Mouse (Mus musculus) ovary, postnatal 14 days (tissue): Measurements from ENCODE around the gene Ankrd13b.

Source experiments
- DNase-seq: peaks from one replicate; pipeline ENCODE4 v3.0.0; 2022; ENCODE audit warnings: low spot score

Gene Ankrd13b

DNA sequence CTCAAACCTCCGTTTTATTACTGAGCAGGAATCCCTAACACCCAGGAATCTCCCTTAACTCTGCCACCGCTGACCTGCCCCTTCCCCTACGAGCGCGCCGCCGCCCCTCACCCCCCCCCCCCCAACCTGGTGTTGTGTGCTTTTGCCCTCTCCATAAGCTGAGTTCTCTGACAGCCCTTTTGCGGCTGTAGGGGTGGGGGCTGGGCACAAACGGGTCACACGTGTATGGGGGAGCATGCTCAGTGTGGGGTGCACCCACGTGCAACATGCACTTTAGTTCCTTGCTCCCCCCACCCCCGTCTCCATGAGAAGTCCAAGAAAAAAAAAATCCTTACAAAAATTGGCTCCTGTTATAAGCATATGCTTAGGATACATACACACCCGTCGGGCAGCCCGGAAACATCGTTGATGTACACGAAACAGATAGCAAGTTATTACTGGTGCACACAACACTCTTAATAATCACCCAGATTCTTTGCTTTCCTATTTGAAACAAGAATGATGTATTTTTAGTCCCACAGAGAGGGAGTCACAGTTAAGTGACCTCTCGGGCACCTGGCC, 2.9 kb upstream of the Ankrd13b start:
- DNase-seq = no peak

- DNase-seq = no peak
Observed at GRCm38 (mm10) chr11:77491502-77492291, 2.2 kb upstream of the Ankrd13b start.

- DNase-seq = peak; percentile 93
Observed at GRCm38 (mm10) chr11:77491123-77491501, 1.6 kb upstream of the Ankrd13b start.

DNA sequence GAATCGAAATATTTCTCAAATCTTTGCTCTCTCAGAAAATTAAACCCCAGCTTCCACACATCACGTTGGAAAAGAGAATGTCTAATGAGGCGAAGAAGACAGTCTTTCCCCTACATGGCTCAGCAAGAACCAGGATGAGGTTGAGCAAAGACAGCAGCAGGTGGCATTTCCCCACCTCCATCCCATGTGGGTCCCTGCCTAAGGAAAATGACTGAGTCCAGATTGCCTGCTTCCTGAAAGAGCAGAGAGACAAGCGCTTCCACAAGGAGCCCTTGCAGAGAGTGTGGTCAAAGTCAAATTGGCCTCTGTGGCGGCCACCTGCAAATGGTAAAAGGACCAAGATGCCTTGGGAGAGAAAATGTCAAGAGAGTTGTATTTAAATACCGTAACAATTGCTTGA, 973 bp upstream of the Ankrd13b start:
- DNase-seq = no peak

DNA sequence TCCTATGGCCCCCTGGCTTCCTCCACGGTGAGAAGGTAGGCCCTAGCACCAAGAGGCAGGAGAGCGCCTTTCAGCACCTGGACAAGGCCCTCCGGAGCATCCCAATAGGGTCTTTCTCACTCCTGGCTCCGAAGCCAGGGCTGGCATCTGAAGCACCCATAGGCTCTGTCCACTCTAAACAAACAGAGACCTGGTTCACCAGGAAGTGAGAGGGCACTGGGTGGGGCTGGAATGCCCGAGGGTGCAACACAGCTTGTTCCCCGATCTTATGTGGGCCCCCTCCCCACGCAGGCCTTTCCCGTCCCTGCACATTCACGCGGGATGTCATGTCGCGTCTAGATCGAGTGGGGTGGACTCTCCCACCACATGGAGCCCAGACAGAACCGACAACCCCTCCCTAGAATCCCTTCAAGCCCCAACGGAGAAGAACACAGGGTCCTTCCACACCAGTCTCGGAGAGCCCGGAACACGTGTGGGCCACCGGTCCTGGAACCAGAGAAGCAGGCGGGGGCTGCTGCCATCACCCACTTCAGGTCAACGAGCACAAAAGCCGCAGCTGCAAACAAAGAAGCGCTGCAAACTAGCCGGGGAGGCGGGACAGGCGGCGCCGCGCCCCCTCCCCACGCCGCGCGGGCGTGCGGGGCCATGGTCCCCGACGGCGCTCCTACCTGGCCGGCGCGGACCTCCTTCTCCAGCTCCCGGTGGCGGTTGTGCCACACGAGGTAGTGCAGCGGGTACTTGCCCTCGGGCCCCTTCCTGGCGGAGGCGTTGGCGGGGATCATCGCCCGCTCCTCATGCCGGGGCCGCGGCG, 502 bp downstream of the Ankrd13b start:
- no peak for DNase-seq

- no peak for DNase-seq
Observed at GRCm38 (mm10) chr11:77486798-77487197, 2.7 kb downstream of the Ankrd13b start.

DNA sequence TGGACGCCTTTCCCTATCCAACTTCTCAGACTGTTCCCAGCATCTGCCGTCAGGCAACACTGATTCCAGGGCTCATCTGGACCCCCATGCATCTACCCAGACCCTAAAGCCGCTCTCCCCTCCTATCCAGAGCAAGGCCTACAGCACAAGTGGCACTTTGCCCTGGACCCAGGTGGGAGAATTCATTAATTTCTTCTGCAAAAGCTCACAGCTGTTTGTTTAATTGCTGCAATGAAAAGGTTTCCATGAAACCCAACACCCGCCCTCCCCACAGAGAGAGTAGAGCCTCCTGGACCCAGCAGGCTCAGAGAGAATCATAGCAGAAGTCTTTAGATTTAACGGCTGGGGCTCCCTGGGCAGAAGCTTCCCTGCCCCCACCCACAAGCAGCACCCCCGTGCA, 4.2 kb downstream of the Ankrd13b start:
- DNase-seq = no peak

GRCm38 (mm10) chr11:77483510-77484255, 5.8 kb downstream of the Ankrd13b start:
- no peak for DNase-seq

DNA sequence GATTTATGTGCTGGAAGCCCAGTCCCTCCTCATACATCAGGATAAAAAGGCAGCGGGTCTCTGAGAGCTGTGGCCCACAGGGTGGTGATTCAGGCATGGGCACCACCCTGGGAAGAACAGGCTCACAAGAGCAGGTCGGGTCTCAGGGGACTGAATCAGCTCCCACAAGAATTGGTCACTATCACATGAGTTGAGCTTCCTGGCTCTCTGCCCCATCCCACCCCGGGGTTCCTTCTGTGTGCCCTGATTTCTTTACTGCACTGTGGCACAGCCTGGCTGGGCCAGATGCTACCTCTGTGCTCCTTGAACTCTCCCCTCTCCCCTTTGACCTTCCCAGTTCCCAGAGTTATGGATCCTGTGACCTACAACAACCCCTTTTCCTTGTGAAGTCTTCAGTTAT, 6.4 kb downstream of the Ankrd13b start:
- no peak for DNase-seq

- DNase-seq = no peak
Observed at GRCm38 (mm10) chr11:77476895-77477294, 12.6 kb downstream of the Ankrd13b start.

DNA sequence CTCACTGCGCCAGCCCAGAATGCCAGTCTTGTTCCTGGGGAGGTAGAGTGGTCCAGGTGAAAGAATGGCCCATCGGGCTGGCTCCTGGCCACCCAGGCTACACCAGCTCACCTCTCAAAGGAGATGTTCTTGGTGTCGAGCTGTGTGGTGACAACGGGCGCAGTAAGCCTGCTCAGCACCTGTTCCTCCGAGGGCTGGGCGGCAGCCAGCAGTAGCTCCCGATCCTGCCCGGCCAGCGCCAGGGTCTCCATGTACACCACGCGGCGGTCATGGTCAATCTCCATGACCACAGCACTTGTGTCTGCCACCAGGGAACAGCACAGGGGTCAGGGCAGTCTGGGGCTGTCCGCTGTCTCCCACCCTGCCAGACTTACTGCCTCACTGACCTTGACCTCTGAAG, 13.3 kb downstream of the Ankrd13b start:
- DNase-seq = no peak

DNA sequence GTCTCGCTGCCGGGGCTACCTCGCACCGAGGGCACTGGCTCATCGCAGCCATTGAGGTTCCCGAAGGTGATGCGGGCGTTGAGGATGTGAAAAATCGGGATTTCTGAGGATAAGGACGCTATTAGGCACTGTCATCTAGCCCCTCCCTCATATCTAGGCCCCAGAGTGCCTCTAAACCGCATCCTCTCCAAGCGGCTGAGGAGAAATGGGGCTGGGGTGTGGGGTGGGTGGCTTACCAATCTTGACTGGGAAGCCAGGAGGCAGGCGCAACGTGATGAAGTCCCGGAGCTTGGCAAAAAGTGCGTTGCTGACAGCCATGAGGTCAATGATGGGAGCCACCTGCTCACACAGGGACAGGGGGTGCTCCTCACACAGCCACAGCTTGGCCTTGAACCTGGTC, 16.7 kb downstream of the Ankrd13b start:
- DNase-seq = no peak

DNA sequence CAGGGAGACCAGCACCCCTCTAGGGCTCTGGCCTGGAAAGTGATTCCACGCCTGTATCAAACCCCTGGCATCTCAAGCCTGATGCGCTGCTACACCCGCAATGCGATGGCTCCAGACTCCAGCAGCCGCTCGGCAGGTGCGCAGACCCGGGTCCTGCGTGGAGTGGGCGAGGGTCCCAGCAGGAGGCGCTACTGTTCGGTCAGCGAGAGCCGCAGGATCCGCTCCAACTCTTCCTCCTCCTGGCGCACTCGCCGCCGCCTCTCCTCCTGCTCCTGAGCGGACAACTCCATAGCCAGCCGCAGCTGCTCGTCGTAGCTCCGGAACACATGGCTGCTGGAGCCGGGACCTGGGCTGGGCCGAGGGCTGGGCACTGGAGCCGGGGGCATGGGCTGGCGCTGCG, 18.1 kb downstream of the Ankrd13b start:
- no peak for DNase-seq

- no peak for DNase-seq
Observed at GRCm38 (mm10) chr11:77468397-77468796, 21.1 kb downstream of the Ankrd13b start.

GRCm38 (mm10) chr11:77467784-77468183, 21.7 kb downstream of the Ankrd13b start:
- peak; percentile 61 for DNase-seq

DNA sequence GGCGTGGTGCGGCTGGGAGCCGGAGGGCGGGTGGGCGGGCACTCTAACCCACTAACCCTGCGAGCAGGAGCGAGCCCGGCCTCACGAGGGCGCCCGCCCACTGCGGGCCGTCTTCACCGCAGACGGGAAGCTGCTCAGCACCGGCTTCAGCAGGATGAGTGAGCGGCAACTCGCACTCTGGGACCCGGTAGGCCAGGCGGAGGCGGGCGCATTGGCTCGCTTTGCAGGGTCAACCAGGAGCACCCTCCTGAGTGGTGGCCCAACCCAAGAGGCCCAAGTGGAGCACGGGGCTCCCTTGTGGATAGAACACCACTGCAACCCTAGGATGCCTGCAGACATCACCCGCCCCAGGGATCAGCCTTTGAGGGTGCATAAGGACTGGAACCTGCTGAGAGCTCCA, 22.3 kb downstream of the Ankrd13b start:
- peak; percentile 49 for DNase-seq

DNA sequence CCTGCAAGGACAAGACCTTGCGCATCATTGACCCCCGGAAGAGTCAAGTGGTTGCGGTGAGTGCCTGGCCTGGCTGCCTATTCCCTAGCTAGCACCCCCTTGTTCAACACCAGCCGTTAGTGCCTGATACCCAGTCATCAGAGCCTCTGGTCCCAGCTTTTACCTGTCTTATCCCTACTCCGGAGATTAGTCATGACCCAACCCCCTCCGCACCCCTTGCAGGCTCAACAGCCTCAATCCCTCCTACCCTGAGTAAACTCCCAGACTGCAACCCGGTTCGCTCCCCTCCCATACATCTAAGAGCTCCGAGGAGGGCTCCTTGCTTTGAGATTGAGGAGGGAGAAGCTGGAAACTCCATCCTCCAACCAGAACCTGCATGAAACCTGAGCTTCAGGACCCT, 22.9 kb downstream of the Ankrd13b start:
- DNase-seq = no peak

GRCm38 (mm10) chr11:77465111-77465510, 24.4 kb downstream of the Ankrd13b start:
- no peak for DNase-seq

DNA sequence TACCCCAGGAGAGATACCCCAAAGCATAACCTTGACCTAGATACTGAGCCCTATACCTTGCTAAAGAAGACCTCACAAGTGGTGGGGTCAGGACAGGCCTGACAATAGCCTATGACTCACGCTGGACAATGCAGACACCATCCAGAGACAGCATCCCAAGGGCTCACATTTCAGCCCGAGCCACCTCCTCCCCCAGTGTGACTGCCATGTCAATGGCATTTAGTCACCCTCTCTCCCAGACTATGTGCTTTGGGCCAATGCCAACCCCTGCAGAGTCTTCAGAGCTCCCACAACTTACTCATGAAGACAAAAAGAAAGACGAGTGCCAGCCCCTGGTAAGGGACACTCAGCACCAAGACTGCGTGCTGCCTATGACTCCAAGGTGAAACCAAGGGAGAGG, 24.8 kb downstream of the Ankrd13b start:
- no peak for DNase-seq

- no peak for DNase-seq
Observed at GRCm38 (mm10) chr11:77463786-77464185, 25.7 kb downstream of the Ankrd13b start.

- no peak for DNase-seq
Observed at GRCm38 (mm10) chr11:77463101-77463445, 26.4 kb downstream of the Ankrd13b start.

DNA sequence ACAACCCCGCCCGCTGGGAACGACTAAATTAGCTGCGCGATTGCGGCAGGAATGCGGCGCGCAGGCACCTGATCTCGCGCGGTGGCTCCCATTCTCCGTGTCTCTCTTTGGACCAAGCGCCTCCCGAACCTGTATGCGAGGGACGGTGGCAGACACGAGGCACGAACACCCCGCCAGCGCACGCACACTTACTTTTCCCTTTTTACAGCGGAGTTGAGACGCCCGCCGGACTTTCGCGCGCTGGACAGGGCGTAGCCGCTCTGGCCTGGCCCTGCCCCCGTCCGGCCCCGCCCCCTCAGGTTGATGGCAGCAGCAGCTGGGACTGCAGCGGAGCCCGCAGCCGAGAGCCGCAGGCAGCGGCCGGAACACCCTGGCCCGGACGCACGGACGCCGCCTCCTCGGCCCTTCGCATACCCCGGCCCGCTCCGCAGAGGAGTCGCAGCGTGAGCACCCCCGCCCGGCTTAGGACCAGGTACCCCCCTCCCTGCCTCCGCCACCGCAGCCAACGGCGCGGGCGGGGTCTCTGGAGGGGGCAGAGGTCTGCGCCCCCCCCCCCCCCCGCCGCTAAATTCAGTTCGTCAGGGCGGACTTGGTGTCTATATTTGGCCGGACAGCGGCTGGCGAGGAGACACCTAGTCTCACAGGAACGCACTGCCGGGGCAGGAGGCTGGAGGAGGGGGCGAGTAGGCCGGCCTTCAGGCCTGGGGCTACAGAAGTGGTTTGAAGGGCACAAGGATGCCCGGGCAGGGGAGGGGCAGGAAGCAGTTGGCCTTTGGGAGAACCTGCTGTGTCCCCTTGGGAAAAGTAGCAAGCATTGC, 27.0 kb downstream of the Ankrd13b start, which contains the start of gene Coro6:
TSS of gene Coro6 (plus strand) at position 129 of the 818 bp plus-strand sequence.
- DNase-seq = peak; percentile 37
